Mouse (Mus musculus) limb, embryonic 14.5 days (tissue): ENCODE data around the gene Eef2. TPM values are rescaled to one million over a fixed set of nuclear protein-coding genes. Genes with fewer than 3 reads are reported as not detected.
A peak's percentile ranks its signal among the peaks of the same experiment; 100 is the strongest.

Experiments
- ATAC-seq: fragments of 200-750 bp; cut with Nextera tagmentation; 2 replicates; pipeline ENCODE4 v1.8.0; 2017; ENCODE audit warnings: low read depth, moderate number of reproducible peaks, moderate TSS enrichment; ENCODE audit not compliant: low FRiP score
- DNase-seq: peaks from one replicate; pipeline ENCODE4 v3.0.0-alpha.2; 2015; ENCODE audit warnings: low spot score
- H3K27ac ChIP-seq: fragments of 300-500 bp; sonication (generic); replicated peaks from 2 replicates; pipeline ENCODE4 v1.5.1; 2014; ENCODE audit warnings: low read depth, mild to moderate bottlenecking, low read length, moderate library complexity, mixed read lengths
- H3K27me3 ChIP-seq: fragments of 300-500 bp; sonication (generic); 2 replicates; pipeline ENCODE4 v1.6.1; 2014; ENCODE audit warnings: low read length, mixed read lengths; ENCODE audit not compliant: control insufficient read depth, insufficient read depth
- H3K36me3 ChIP-seq: fragments of 300-500 bp; sonication (generic); 2 replicates; pipeline ENCODE4 v1.6.1; 2014; ENCODE audit warnings: mild to moderate bottlenecking, low read length, moderate library complexity, mixed read lengths; ENCODE audit not compliant: control insufficient read depth, insufficient read depth
- H3K4me1 ChIP-seq: fragments of 300-500 bp; sonication (generic); 2 replicates; pipeline ENCODE4 v1.6.1; 2014; ENCODE audit warnings: antibody characterized with exemption, low read length, mixed read lengths; ENCODE audit not compliant: control insufficient read depth, insufficient read depth
- H3K4me2 ChIP-seq: fragments of 300-500 bp; sonication (generic); replicated peaks from 2 replicates; pipeline ENCODE4 v1.6.1; 2014; ENCODE audit warnings: low read depth, mild to moderate bottlenecking, low read length, moderate library complexity; ENCODE audit not compliant: severe bottlenecking
- H3K4me3 ChIP-seq: fragments of 300-500 bp; sonication (generic); replicated peaks from 2 replicates; pipeline ENCODE4 v1.5.1; 2014; ENCODE audit warnings: low read length
- H3K9ac ChIP-seq: fragments of 300-500 bp; sonication (generic); 2 replicates; pipeline ENCODE4 v1.6.1; 2014; ENCODE audit warnings: mild to moderate bottlenecking, low read depth, low read length, moderate library complexity; ENCODE audit not compliant: severe bottlenecking
- H3K9me3 ChIP-seq: fragments of 300-500 bp; sonication (generic); 2 replicates; pipeline ENCODE4 v1.6.1; 2016; ENCODE audit warnings: low read length; ENCODE audit not compliant: control insufficient read depth
- POLR2A ChIP-seq: fragments of 200-500 bp; IDR thresholded peaks from 2 replicates; pipeline ENCODE4 v1.8.0; 2012; ENCODE audit warnings: inconsistent platforms, mild to moderate bottlenecking, moderate library complexity, borderline replicate concordance; ENCODE audit not compliant: insufficient read depth, insufficient read length; ENCODE audit errors: extremely low read depth
- WGBS: fragments of 180-500 bp; shearing (Covaris S2); extraction: QIAGEN DNeasy Blood & Tissue Kit; methylation state at CpG from one replicate; pipeline ENCODE4 v1.1.7; 2014; 5-methylcytosine and 5-hydroxymethylcytosine counted together
- polyA plus RNA-seq, 2 experiments: library from polyadenylated mRNA; depleted of rRNA in 1 of 2; stranded (reverse) in 1 of 2; unstranded in 1 of 2; fragments of >200 nt; fragmentation: Nextera tagmentation in 1 of 2; extraction: Ambion mirVana in 1 of 2; gene quantifications; 2 replicates each; pipeline versions ENCODE4 v1.2.1 to v1.2.3; 2012 to 2014

Eef2 gene
- polyA plus RNA-seq, 2 experiments = 544 to 1,329 TPM

- Histone ChIP-seq H3K27me3 (peaks cover 35% of the 10 kb centered on the region), H3K4me1 (peaks cover 12% of the 10 kb centered on the region), H3K36me3 (no peaks in the 10 kb centered on the region), H3K9me3 (no peaks in the 10 kb centered on the region), H3K4me3 (no peak overlapping the region), H3K27ac (no peak overlapping the region), H3K4me2 (peak overlapping the region; percentile 32), H3K9ac (0 out of 2 replicates have a peak overlapping the region, but pooled peaks have one; percentile 12)
- no peak for TF ChIP-seq POLR2A
- 12% methylated on average over 20 of the region's 20 CpGs for WGBS
- DNase-seq (no peak), ATAC-seq (no peak)
These were observed 53.5 kb downstream of the Eef2 start for GRCm38 (mm10) chr10:81229735-81230437.

DNA sequence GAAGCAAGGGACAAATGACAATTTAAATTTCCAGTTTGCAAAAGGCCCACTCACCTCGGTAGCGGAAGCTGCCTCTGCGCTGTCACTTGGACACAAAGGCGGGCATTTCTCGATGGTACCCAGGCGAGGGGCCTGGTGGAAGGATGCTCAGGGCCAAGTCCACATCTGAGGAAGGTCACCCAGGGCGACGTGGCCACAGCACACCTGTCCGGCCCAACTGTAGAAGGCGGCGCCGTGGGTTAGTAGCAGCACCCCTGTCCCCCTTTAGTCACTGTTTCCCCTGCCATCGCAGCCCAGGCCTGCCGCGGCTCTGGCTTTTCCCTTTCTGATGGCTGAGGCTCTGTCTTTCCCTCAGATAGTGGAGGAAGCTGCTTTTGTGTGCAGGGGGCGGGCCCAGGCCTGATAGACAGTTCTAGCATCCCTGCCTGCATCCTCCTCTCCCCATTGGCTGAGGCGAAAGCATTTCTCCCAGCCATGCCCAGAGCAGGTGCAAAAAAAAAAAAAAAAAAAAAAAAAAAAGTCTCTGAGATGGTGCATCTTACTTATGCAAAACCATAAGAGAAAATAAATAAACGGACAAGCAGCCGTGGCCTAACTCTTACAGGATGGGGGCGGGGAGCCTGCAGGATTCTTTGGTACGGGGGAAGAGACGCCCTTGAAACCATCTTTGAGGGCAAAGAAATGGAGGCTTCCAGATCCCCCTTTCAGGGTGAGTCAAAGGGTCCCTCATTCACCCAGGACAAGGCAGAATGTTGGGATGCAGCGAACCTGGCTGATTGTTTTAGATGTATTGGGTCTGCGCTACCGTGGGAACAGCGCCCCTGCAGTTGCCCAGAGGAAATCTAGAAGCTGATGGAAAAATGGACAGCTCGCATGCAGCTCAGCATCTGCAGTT is 54.3 kb downstream of the Eef2 start, which contains the start of gene Atcay:
TSS of gene Atcay (minus strand) at position 396 of the 895 bp plus-strand sequence.
- no peak for DNase-seq

GRCm38 (mm10) chr10:81231436-81231835 is 55.0 kb downstream of the Eef2 start:
- Histone ChIP-seq H3K4me3 (no peak overlapping the region), H3K36me3 (no peaks in the 10 kb centered on the region; the same call in 1 of the 2 replicates), H3K27ac (no peak overlapping the region), H3K4me1 (peaks cover 12% of the 10 kb centered on the region), H3K4me2 (no peak overlapping the region), H3K9me3 (no peaks in the 10 kb centered on the region), H3K9ac (no peak overlapping the region), H3K27me3 (peaks cover 35% of the 10 kb centered on the region)
- no peak for DNase-seq
- no peak for TF ChIP-seq POLR2A
- 54% methylated on average over 7 of the region's 7 CpGs for WGBS
- ATAC-seq = no peak

More for the DNA sequence above, 54.3 kb downstream of the Eef2 start, which contains the start of gene Atcay:
- Histone ChIP-seq H3K27ac (no peak within 1 kb of the TSS), H3K4me1 (peaks cover 12% of the 10 kb centered on the region), H3K9ac (0 out of 2 replicates have a peak within 1 kb of the TSS, but pooled peaks have one; percentile 12), H3K4me3 (0 out of 2 replicates have a peak within 1 kb of the TSS, but pooled peaks have one; percentile 0), H3K27me3 (peaks cover 35% of the 10 kb centered on the region), H3K4me2 (peak within 1 kb of the TSS; percentile 32), H3K9me3 (no peaks in the 10 kb centered on the region), H3K36me3 (no peaks in the 10 kb centered on the region)
- WGBS = 9% methylated on average over 27 of the region's 27 CpGs
- no peak for TF ChIP-seq POLR2A
- 0 out of 2 replicates have a peak, but pooled peaks have one; percentile 23 for ATAC-seq

Other genes starting within 250 kb of the Eef2 start
Only the 30 nearest of the 31 such genes appear.
- 7.6 and 7.9 TPM in 2 replicates for gene Gng7, start 161.7 kb upstream of the Eef2 start, polyA plus RNA-seq (2012; rRNA removed)
- gene Gng7, start 161.7 kb upstream of the Eef2 start, polyA plus RNA-seq (2014; fragmentation: Nextera tagmentation; extraction: Ambion mirVana) = 6.5 and 7.2 TPM in 2 replicates
- gene Diras1, start 151.0 kb upstream of the Eef2 start, polyA plus RNA-seq (2012; rRNA removed) = 0.13 and 0.20 TPM in 2 replicates
- not detected in 2 replicates for gene Diras1, start 151.0 kb upstream of the Eef2 start, polyA plus RNA-seq (2014; fragmentation: Nextera tagmentation; extraction: Ambion mirVana)
- gene Slc39a3, start 139.2 kb upstream of the Eef2 start, polyA plus RNA-seq (2012; rRNA removed) = 25.9 and 33.0 TPM in 2 replicates
- 12.8 and 14.8 TPM in 2 replicates for gene Slc39a3, start 139.2 kb upstream of the Eef2 start, polyA plus RNA-seq (2014; fragmentation: Nextera tagmentation; extraction: Ambion mirVana)
- 205 and 263 TPM in 2 replicates for gene Sgta, start 116.5 kb upstream of the Eef2 start, polyA plus RNA-seq (2012; rRNA removed)
- 176 and 192 TPM in 2 replicates for gene Sgta, start 116.5 kb upstream of the Eef2 start, polyA plus RNA-seq (2014; fragmentation: Nextera tagmentation; extraction: Ambion mirVana)
- 79.0 and 93.4 TPM in 2 replicates for gene Thop1, start 106.6 kb upstream of the Eef2 start, polyA plus RNA-seq (2012; rRNA removed)
- 52.4 and 54.1 TPM in 2 replicates for gene Thop1, start 106.6 kb upstream of the Eef2 start, polyA plus RNA-seq (2014; fragmentation: Nextera tagmentation; extraction: Ambion mirVana)
- 0.44 and 0.54 TPM in 2 replicates for gene Creb3l3, start 77.8 kb upstream of the Eef2 start, polyA plus RNA-seq (2012; rRNA removed)
- 0.58 and 0.74 TPM in 2 replicates for gene Creb3l3, start 77.8 kb upstream of the Eef2 start, polyA plus RNA-seq (2014; fragmentation: Nextera tagmentation; extraction: Ambion mirVana)
- gene Map2k2, start 70.7 kb upstream of the Eef2 start, polyA plus RNA-seq (2012; rRNA removed) = 165 and 176 TPM in 2 replicates
- 176 and 199 TPM in 2 replicates for gene Map2k2, start 70.7 kb upstream of the Eef2 start, polyA plus RNA-seq (2014; fragmentation: Nextera tagmentation; extraction: Ambion mirVana)
- gene Zbtb7a, start 41.4 kb upstream of the Eef2 start, polyA plus RNA-seq (2012; rRNA removed) = 17.7 and 21.0 TPM in 2 replicates
- gene Zbtb7a, start 41.4 kb upstream of the Eef2 start, polyA plus RNA-seq (2014; fragmentation: Nextera tagmentation; extraction: Ambion mirVana) = 30.6 and 35.9 TPM in 2 replicates
- 35.1 and 49.4 TPM in 2 replicates for gene Pias4, start 8.7 kb upstream of the Eef2 start, polyA plus RNA-seq (2012; rRNA removed)
- gene Pias4, start 8.7 kb upstream of the Eef2 start, polyA plus RNA-seq (2014; fragmentation: Nextera tagmentation; extraction: Ambion mirVana) = 40.4 and 44.2 TPM in 2 replicates
- 73.0 and 81.8 TPM in 2 replicates for gene Dapk3, start 6.4 kb downstream of the Eef2 start, polyA plus RNA-seq (2012; rRNA removed)
- gene Dapk3, start 6.4 kb downstream of the Eef2 start, polyA plus RNA-seq (2014; fragmentation: Nextera tagmentation; extraction: Ambion mirVana) = 57.7 and 60.9 TPM in 2 replicates
- gene 4930442H23Rik, start 7.2 kb downstream of the Eef2 start, polyA plus RNA-seq (2012; rRNA removed) = not detected in 2 replicates
- not detected in 2 replicates for gene 4930442H23Rik, start 7.2 kb downstream of the Eef2 start, polyA plus RNA-seq (2014; fragmentation: Nextera tagmentation; extraction: Ambion mirVana)
- gene Nmrk2, start 25.4 kb downstream of the Eef2 start, polyA plus RNA-seq (2012; rRNA removed) = 0.31 and 0.43 TPM in 2 replicates
- 0.64 and 0.87 TPM in 2 replicates for gene Nmrk2, start 25.4 kb downstream of the Eef2 start, polyA plus RNA-seq (2014; fragmentation: Nextera tagmentation; extraction: Ambion mirVana)
- gene Atcay, start 54.2 kb downstream of the Eef2 start, polyA plus RNA-seq (2012; rRNA removed) = 0.67 and 0.74 TPM in 2 replicates
- 0.25 TPM in 1 of 2 replicates, not detected in the other for gene Atcay, start 54.2 kb downstream of the Eef2 start, polyA plus RNA-seq (2014; fragmentation: Nextera tagmentation; extraction: Ambion mirVana)
- 39.7 and 44.7 TPM in 2 replicates for gene Zfr2, start 56.5 kb downstream of the Eef2 start, polyA plus RNA-seq (2012; rRNA removed)
- gene Zfr2, start 56.5 kb downstream of the Eef2 start, polyA plus RNA-seq (2014; fragmentation: Nextera tagmentation; extraction: Ambion mirVana) = 9.7 and 10.5 TPM in 2 replicates
- 9.9 and 10.6 TPM in 2 replicates for gene Matk, start 76.3 kb downstream of the Eef2 start, polyA plus RNA-seq (2012; rRNA removed)
- 5.9 and 6.8 TPM in 2 replicates for gene Matk, start 76.3 kb downstream of the Eef2 start, polyA plus RNA-seq (2014; fragmentation: Nextera tagmentation; extraction: Ambion mirVana)
- gene Mrpl54, start 90.3 kb downstream of the Eef2 start, polyA plus RNA-seq (2012; rRNA removed) = 93.0 and 124 TPM in 2 replicates
- gene Mrpl54, start 90.3 kb downstream of the Eef2 start, polyA plus RNA-seq (2014; fragmentation: Nextera tagmentation; extraction: Ambion mirVana) = 200 and 202 TPM in 2 replicates
- gene Apba3, start 90.3 kb downstream of the Eef2 start, polyA plus RNA-seq (2012; rRNA removed) = 77.9 and 102 TPM in 2 replicates
- 58.2 and 59.2 TPM in 2 replicates for gene Apba3, start 90.3 kb downstream of the Eef2 start, polyA plus RNA-seq (2014; fragmentation: Nextera tagmentation; extraction: Ambion mirVana)
- gene Tjp3, start 115.0 kb downstream of the Eef2 start, polyA plus RNA-seq (2012; rRNA removed) = 2.8 and 3.5 TPM in 2 replicates
- 5.2 and 6.4 TPM in 2 replicates for gene Tjp3, start 115.0 kb downstream of the Eef2 start, polyA plus RNA-seq (2014; fragmentation: Nextera tagmentation; extraction: Ambion mirVana)
- 70.4 and 93.4 TPM in 2 replicates for gene Pip5k1c, start 116.3 kb downstream of the Eef2 start, polyA plus RNA-seq (2012; rRNA removed)
- 53.0 and 60.4 TPM in 2 replicates for gene Pip5k1c, start 116.3 kb downstream of the Eef2 start, polyA plus RNA-seq (2014; fragmentation: Nextera tagmentation; extraction: Ambion mirVana)
- gene Cactin, start 144.5 kb downstream of the Eef2 start, polyA plus RNA-seq (2012; rRNA removed) = 46.5 and 50.0 TPM in 2 replicates
- 25.3 and 33.9 TPM in 2 replicates for gene Cactin, start 144.5 kb downstream of the Eef2 start, polyA plus RNA-seq (2014; fragmentation: Nextera tagmentation; extraction: Ambion mirVana)
- gene Tbxa2r, start 152.1 kb downstream of the Eef2 start, polyA plus RNA-seq (2012; rRNA removed) = 9.2 and 13.7 TPM in 2 replicates
- gene Tbxa2r, start 152.1 kb downstream of the Eef2 start, polyA plus RNA-seq (2014; fragmentation: Nextera tagmentation; extraction: Ambion mirVana) = 8.5 and 10.8 TPM in 2 replicates
- 0.09 and 0.12 TPM in 2 replicates for gene Gipc3, start 166.6 kb downstream of the Eef2 start, polyA plus RNA-seq (2012; rRNA removed)
- 0.06 TPM in 2 replicates for gene Gipc3, start 166.6 kb downstream of the Eef2 start, polyA plus RNA-seq (2014; fragmentation: Nextera tagmentation; extraction: Ambion mirVana)
- gene Hmg20b, start 173.8 kb downstream of the Eef2 start, polyA plus RNA-seq (2012; rRNA removed) = 135 and 137 TPM in 2 replicates
- gene Hmg20b, start 173.8 kb downstream of the Eef2 start, polyA plus RNA-seq (2014; fragmentation: Nextera tagmentation; extraction: Ambion mirVana) = 92.9 and 104 TPM in 2 replicates
- gene Mfsd12, start 180.9 kb downstream of the Eef2 start, polyA plus RNA-seq (2012; rRNA removed) = 12.0 and 18.5 TPM in 2 replicates
- gene Mfsd12, start 180.9 kb downstream of the Eef2 start, polyA plus RNA-seq (2014; fragmentation: Nextera tagmentation; extraction: Ambion mirVana) = 6.8 and 8.0 TPM in 2 replicates
- 0.43 and 0.95 TPM in 2 replicates for gene 4930404N11Rik, start 189.2 kb downstream of the Eef2 start, polyA plus RNA-seq (2012; rRNA removed)
- gene 4930404N11Rik, start 189.2 kb downstream of the Eef2 start, polyA plus RNA-seq (2014; fragmentation: Nextera tagmentation; extraction: Ambion mirVana) = 0.37 and 0.41 TPM in 2 replicates
- 109 and 142 TPM in 2 replicates for gene Fzr1, start 201.9 kb downstream of the Eef2 start, polyA plus RNA-seq (2012; rRNA removed)
- 92.8 and 95.5 TPM in 2 replicates for gene Fzr1, start 201.9 kb downstream of the Eef2 start, polyA plus RNA-seq (2014; fragmentation: Nextera tagmentation; extraction: Ambion mirVana)
- 54.3 and 66.7 TPM in 2 replicates for gene Dohh, start 207.8 kb downstream of the Eef2 start, polyA plus RNA-seq (2012; rRNA removed)
- gene Dohh, start 207.8 kb downstream of the Eef2 start, polyA plus RNA-seq (2014; fragmentation: Nextera tagmentation; extraction: Ambion mirVana) = 60.0 and 63.7 TPM in 2 replicates
- gene Gm48551, start 207.8 kb downstream of the Eef2 start, polyA plus RNA-seq (2012; rRNA removed) = 4.3 and 5.0 TPM in 2 replicates
- gene Gm48551, start 207.8 kb downstream of the Eef2 start, polyA plus RNA-seq (2014; fragmentation: Nextera tagmentation; extraction: Ambion mirVana) = 1.1 and 2.9 TPM in 2 replicates
- gene Gm48552, start 212.4 kb downstream of the Eef2 start, polyA plus RNA-seq (2012; rRNA removed) = 6.8 and 9.5 TPM in 2 replicates
- 0.99 and 1.2 TPM in 2 replicates for gene Gm48552, start 212.4 kb downstream of the Eef2 start, polyA plus RNA-seq (2014; fragmentation: Nextera tagmentation; extraction: Ambion mirVana)
- 7.5 and 7.8 TPM in 2 replicates for gene Smim24, start 216.4 kb downstream of the Eef2 start, polyA plus RNA-seq (2012; rRNA removed)
- 4.3 and 4.6 TPM in 2 replicates for gene Smim24, start 216.4 kb downstream of the Eef2 start, polyA plus RNA-seq (2014; fragmentation: Nextera tagmentation; extraction: Ambion mirVana)